In the genomic region with DNA sequence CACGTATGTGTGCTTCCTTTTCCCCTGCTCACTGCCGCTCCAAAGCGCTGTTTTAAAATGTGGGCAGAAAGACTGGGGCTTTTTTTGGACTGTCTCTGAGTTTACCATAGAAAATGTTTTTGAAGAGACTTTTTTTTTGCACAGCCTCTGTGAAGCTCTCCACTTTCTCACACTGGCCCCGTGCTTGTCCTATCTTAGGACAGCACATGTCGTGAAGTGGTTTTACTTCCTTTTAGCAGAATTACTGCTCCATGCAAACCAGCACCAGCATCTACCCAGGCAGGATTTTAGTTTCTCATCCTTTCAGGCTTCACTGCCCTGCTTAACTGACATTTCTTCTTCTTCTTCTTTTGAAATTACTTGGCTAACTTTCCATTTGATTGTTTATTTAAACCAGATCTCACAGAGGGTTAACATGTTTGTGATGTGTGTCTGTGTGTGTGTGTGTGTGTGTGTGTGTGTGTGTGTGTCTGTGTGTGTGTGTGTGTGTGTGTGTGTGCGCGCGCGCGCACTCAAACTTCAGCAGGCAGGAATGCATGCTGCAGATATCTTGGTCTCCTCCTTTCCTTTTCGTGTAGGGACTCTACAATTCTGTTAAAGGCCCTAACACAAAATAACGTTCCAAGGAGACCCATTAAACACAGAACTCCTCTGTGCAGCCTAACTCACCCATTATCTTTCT, we compare ENCODE assay signal across 14 mouse cellular contexts.
DNase-seq lines count a peak whose midpoint lies in the region; ATAC-seq and TF ChIP-seq lines count a peak whose summit lies in the region.
"Had no signal": no experiment of that assay in that cellular context is flagged by ENCODE, and none has a peak within 500 bp of the region (broad histone marks: within the 10 kb centered on the region; RNA-seq: fewer than 3 reads in every experiment).

No protein-coding gene starts in this region.

- peak; percentile 85 for ATAC-seq in liver, embryonic 14.5 days (ENCODE audit: insufficient read depth)

- H3K4me3 ChIP-seq in gastrocnemius, adult 2 months = no peak overlapping the region
- 0 out of 4 replicates have a peak overlapping the region, but pooled peaks of 1 of the 2 experiments have one; percentile 1 for H3K4me3 ChIP-seq in liver, embryonic 14.5 days (ENCODE audit: insufficient read depth in 1 of 2, low read depth in 2 of 2, low read length in 2 of 2)
- H3K4me3 ChIP-seq: neural tube, embryonic 15.5 days had no signal

- peaks cover 2 to 11% of the 10 kb centered on the region in 2 experiments; a peak in 2 of 4 replicates for H3K4me1 ChIP-seq in liver, embryonic 14.5 days (replicated peaks; ENCODE audit: control insufficient read depth in 2 of 2, insufficient read depth in 2 of 2, low read length in 1 of 2)

- no peaks in the 10 kb centered on the region for H3K27me3 ChIP-seq in liver, embryonic 14.5 days (ENCODE audit: control insufficient read depth, insufficient read depth, low read length)
- H3K27me3 ChIP-seq: neural tube, embryonic 15.5 days had no signal

- intact Hi-C loops in gastrocnemius, adult 2 months (cut with DNase I) = loop anchor here (5.0 to 10.0 kb wide), 3 partner anchors 118 to 1705 kb away; no protein-coding TSS in a partner anchor

- WGBS in liver, embryonic 14.5 days (ENCODE audit: insufficient replicate concordance) = 24% methylated on average over 12 of the region's 12 CpGs

- DNase-seq in gastrocnemius, adult 2 months = no peak
- DNase-seq in gastrocnemius, adult 8-10 months (ENCODE audit: low spot score in 2 of 2) = no peak
- DNase-seq in right cerebral cortex, adult 18-20 months = peak; percentile 53
- no peak for DNase-seq in right cerebral cortex, postnatal 25 days
- peak in 2 of 3 experiments; percentile 9 to 17 for DNase-seq in liver, embryonic 14.5 days (ENCODE audit: low read depth in 3 of 3, low spot score in 3 of 3)
- peak; percentile 64 for DNase-seq in telencephalon, adult 2 months (ENCODE audit: low read depth, low spot score)
- no peak for DNase-seq in left cerebral cortex, adult 8-10 months (ENCODE audit: low spot score in 2 of 2)
- no peak for DNase-seq in frontal cortex, postnatal 36 days (ENCODE audit: low spot score in 2 of 2)
- DNase-seq: cerebellum, adult 11 months; gastrocnemius, postnatal 14 days; kidney, postnatal 36 days had no signal

- H3K4me2 ChIP-seq in liver, embryonic 14.5 days (ENCODE audit: low read depth) = peak overlapping the region; percentile 30
- H3K4me2 ChIP-seq: hindbrain, embryonic 14.5 days; neural tube, embryonic 15.5 days had no signal

- no peak overlapping the region for H3K9ac ChIP-seq in liver, embryonic 14.5 days (replicated peaks)
- H3K9ac ChIP-seq: hindbrain, embryonic 14.5 days; neural tube, embryonic 15.5 days had no signal

- TF ChIP-seq CTCF in gastrocnemius, adult 2 months (IDR thresholded peaks at IDR 0.05) = no peak
- TF ChIP-seq CTCF in liver, embryonic 14.5 days (IDR thresholded peaks at IDR 0.05; ENCODE audit: low read depth) = no peak

- H3K27ac ChIP-seq in gastrocnemius, adult 2 months = peak overlapping the region; percentile 46
- no peak overlapping the region for H3K27ac ChIP-seq in liver, embryonic 14.5 days
- H3K27ac ChIP-seq: hindbrain, embryonic 14.5 days; neural tube, embryonic 15.5 days; stomach, postnatal 0 days had no signal

- no peaks in the 10 kb centered on the region for H3K36me3 ChIP-seq in liver, embryonic 14.5 days (replicated peaks; ENCODE audit: control insufficient read depth, insufficient read depth, low read depth)
- H3K36me3 ChIP-seq: neural tube, embryonic 15.5 days had no signal

- TF ChIP-seq EP300 in liver, embryonic 14.5 days (IDR thresholded peaks at IDR 0.05; ENCODE audit: low read depth) = peak; percentile 35; the same call in 1 of the 2 replicates

- no peaks in the 10 kb centered on the region for H3K9me3 ChIP-seq in liver, embryonic 14.5 days (ENCODE audit: control insufficient read depth, low read length)
- H3K9me3 ChIP-seq: neural tube, embryonic 15.5 days had no signal

Comparison
In these comparisons a context has a peak if more than half of its experiments do, and no peak if none do; other contexts are left out.
1. DNase-seq: peak in right cerebral cortex, adult 18-20 months (single experiment), liver, embryonic 14.5 days (2 of 3) and telencephalon, adult 2 months (single experiment); none in gastrocnemius, adult 2 months (single experiment), gastrocnemius, adult 8-10 months (0 of 2), right cerebral cortex, postnatal 25 days (single experiment), left cerebral cortex, adult 8-10 months (0 of 2) and frontal cortex, postnatal 36 days (0 of 2).